Mouse (Mus musculus): ENCODE data around the gene Auts2. TPM values are rescaled to one million over a fixed set of nuclear protein-coding genes. Genes with fewer than 3 reads are reported as not detected.

The Auts2 gene
- polyA plus RNA-seq, 1 experiment from 2014 or later = 36.0 TPM

- peak overlapping the region; percentile 99 for H3K9ac ChIP-seq (ENCODE audit: low read length)
- no peak overlapping the region for H3K27ac ChIP-seq (ENCODE audit: low read depth, low read length)
- no peaks in the 10 kb centered on the region for H3K36me3 ChIP-seq (ENCODE audit: control insufficient read depth, insufficient read depth, low read length)
- ATAC-seq (ENCODE audit: low FRiP score) (no peak), DNase-seq (ENCODE audit: low spot score, missing footprints) (no peak)
- peaks cover 11% of the 10 kb centered on the region for H3K27me3 ChIP-seq (ENCODE audit: control insufficient read depth, insufficient read depth, low read length)
- H3K4me2 ChIP-seq = peak overlapping the region; percentile 81
- 12% methylated on average over 6 of the region's 6 CpGs for WGBS
- H3K9me3 ChIP-seq (ENCODE audit: control insufficient read depth, low read length) = no peaks in the 10 kb centered on the region
- H3K4me3 ChIP-seq (ENCODE audit: low read depth, low read length) = peak overlapping the region; percentile 91
- peaks cover 42% of the 10 kb centered on the region for H3K4me1 ChIP-seq (ENCODE audit: control insufficient read depth, insufficient read depth, low read length)
Observed at GRCm38 (mm10) chr5:131535752-131536151, 1007.4 kb downstream of the Auts2 start.

GRCm38 (mm10) chr5:131533815-131534214, 1009.3 kb downstream of the Auts2 start:
- H3K4me1 ChIP-seq (ENCODE audit: control insufficient read depth, insufficient read depth, low read length) = peaks cover 57% of the 10 kb centered on the region
- ATAC-seq (ENCODE audit: low FRiP score) (no peak), DNase-seq (ENCODE audit: low spot score, missing footprints) (no peak)
- no peaks in the 10 kb centered on the region for H3K36me3 ChIP-seq (ENCODE audit: control insufficient read depth, insufficient read depth, low read length)
- peak overlapping the region; percentile 24; the same call in 1 of the 2 replicates for H3K4me2 ChIP-seq
- no peak overlapping the region for H3K27ac ChIP-seq (ENCODE audit: low read depth, low read length)
- WGBS = 27% methylated on average over 3 of the region's 3 CpGs
- no peak overlapping the region for H3K4me3 ChIP-seq (ENCODE audit: low read depth, low read length)
- no peaks in the 10 kb centered on the region for H3K9me3 ChIP-seq (ENCODE audit: control insufficient read depth, low read length)
- no peak overlapping the region for H3K9ac ChIP-seq (ENCODE audit: low read length)
- no peaks in the 10 kb centered on the region for H3K27me3 ChIP-seq (ENCODE audit: control insufficient read depth, insufficient read depth, low read length)

GRCm38 (mm10) chr5:131531744-131532552, 1011.2 kb downstream of the Auts2 start:
- Histone ChIP-seq H3K27me3 (ENCODE audit: control insufficient read depth, insufficient read depth, low read length) (no peaks in the 10 kb centered on the region), H3K4me2 (peak overlapping the region; percentile 35), H3K27ac (ENCODE audit: low read depth, low read length) (no peak overlapping the region; the same call in 1 of the 2 replicates), H3K9me3 (ENCODE audit: control insufficient read depth, low read length) (no peaks in the 10 kb centered on the region), H3K4me3 (ENCODE audit: low read depth, low read length) (peak overlapping the region; percentile 13; the same call in 1 of the 2 replicates), H3K9ac (ENCODE audit: low read length) (no peak overlapping the region), H3K36me3 (ENCODE audit: control insufficient read depth, insufficient read depth, low read length) (no peaks in the 10 kb centered on the region), H3K4me1 (ENCODE audit: control insufficient read depth, insufficient read depth, low read length) (peaks cover 70% of the 10 kb centered on the region)
- ATAC-seq (ENCODE audit: low FRiP score) = peak; percentile 83
- DNase-seq (ENCODE audit: low spot score, missing footprints) = no peak
- 14% methylated on average over 15 of the region's 15 CpGs for WGBS

- DNase-seq (ENCODE audit: low spot score, missing footprints) = no peak
Observed at GRCm38 (mm10) chr5:131530828-131531227, 1012.3 kb downstream of the Auts2 start.

GRCm38 (mm10) chr5:131526666-131527065, 1016.5 kb downstream of the Auts2 start:
- Histone ChIP-seq H3K27me3 (ENCODE audit: control insufficient read depth, insufficient read depth, low read length) (no peaks in the 10 kb centered on the region), H3K27ac (ENCODE audit: low read depth, low read length) (no peak overlapping the region), H3K4me3 (ENCODE audit: low read depth, low read length) (no peak overlapping the region), H3K36me3 (ENCODE audit: control insufficient read depth, insufficient read depth, low read length) (no peaks in the 10 kb centered on the region), H3K4me2 (no peak overlapping the region), H3K9ac (ENCODE audit: low read length) (no peak overlapping the region), H3K9me3 (ENCODE audit: control insufficient read depth, low read length) (no peaks in the 10 kb centered on the region), H3K4me1 (ENCODE audit: control insufficient read depth, insufficient read depth, low read length) (peaks cover 58% of the 10 kb centered on the region)
- DNase-seq (ENCODE audit: low spot score, missing footprints) (no peak), ATAC-seq (ENCODE audit: low FRiP score) (no peak)
- WGBS = 19% methylated on average over 3 of the region's 3 CpGs

More at GRCm38 (mm10) chr5:131530828-131531227, 1012.3 kb downstream of the Auts2 start:
- WGBS = 28% methylated on average over 2 of the region's 2 CpGs
- H3K27ac ChIP-seq (ENCODE audit: low read depth, low read length) = no peak overlapping the region
- no peak overlapping the region for H3K9ac ChIP-seq (ENCODE audit: low read length)
- peaks cover 76% of the 10 kb centered on the region for H3K4me1 ChIP-seq (ENCODE audit: control insufficient read depth, insufficient read depth, low read length)
- no peaks in the 10 kb centered on the region for H3K9me3 ChIP-seq (ENCODE audit: control insufficient read depth, low read length)
- H3K4me3 ChIP-seq (ENCODE audit: low read depth, low read length) = no peak overlapping the region
- H3K27me3 ChIP-seq (ENCODE audit: control insufficient read depth, insufficient read depth, low read length) = no peaks in the 10 kb centered on the region
- peak overlapping the region; percentile 35; the same call in 1 of the 2 replicates for H3K4me2 ChIP-seq
- no peak for ATAC-seq (ENCODE audit: low FRiP score)
- no peaks in the 10 kb centered on the region for H3K36me3 ChIP-seq (ENCODE audit: control insufficient read depth, insufficient read depth, low read length)

DNA sequence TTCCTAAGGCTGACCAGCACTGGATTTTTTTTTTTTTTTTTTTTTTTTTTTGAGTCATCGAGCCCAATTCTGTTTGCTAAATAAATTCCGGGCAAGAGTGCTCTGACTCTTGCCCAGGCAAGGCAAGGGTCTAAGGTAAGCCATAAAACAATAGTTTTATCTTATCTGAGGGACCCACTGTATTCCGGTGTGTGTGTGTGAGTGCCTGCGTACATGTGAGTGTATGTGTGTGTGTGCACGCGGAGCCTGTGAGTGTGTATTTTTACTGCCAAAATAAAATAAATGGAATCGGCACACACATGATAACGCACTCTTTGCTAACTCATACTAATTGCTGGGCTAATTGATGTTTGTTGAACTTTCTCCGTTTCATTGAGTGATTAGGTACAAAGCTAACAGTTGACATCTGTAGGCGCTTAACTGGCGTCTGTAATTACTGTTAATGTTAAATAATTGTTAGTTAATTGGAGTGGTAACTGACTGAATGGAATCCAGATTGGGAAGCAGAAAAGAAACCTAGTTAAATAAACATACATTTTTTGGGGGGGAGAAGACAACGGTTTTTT, 1018.2 kb downstream of the Auts2 start:
- H3K27me3 ChIP-seq (ENCODE audit: control insufficient read depth, insufficient read depth, low read length) = no peaks in the 10 kb centered on the region
- H3K36me3 ChIP-seq (ENCODE audit: control insufficient read depth, insufficient read depth, low read length) = no peaks in the 10 kb centered on the region
- H3K27ac ChIP-seq (ENCODE audit: low read depth, low read length) = no peak overlapping the region
- no peak overlapping the region for H3K4me2 ChIP-seq
- 85% methylated on average over 12 of the region's 12 CpGs for WGBS
- no peak for ATAC-seq (ENCODE audit: low FRiP score)
- H3K9me3 ChIP-seq (ENCODE audit: control insufficient read depth, low read length) = no peaks in the 10 kb centered on the region
- H3K4me3 ChIP-seq (ENCODE audit: low read depth, low read length) = no peak overlapping the region
- no peak overlapping the region for H3K9ac ChIP-seq (ENCODE audit: low read length)
- H3K4me1 ChIP-seq (ENCODE audit: control insufficient read depth, insufficient read depth, low read length) = peaks cover 41% of the 10 kb centered on the region
- DNase-seq (ENCODE audit: low spot score, missing footprints) = no peak

DNA sequence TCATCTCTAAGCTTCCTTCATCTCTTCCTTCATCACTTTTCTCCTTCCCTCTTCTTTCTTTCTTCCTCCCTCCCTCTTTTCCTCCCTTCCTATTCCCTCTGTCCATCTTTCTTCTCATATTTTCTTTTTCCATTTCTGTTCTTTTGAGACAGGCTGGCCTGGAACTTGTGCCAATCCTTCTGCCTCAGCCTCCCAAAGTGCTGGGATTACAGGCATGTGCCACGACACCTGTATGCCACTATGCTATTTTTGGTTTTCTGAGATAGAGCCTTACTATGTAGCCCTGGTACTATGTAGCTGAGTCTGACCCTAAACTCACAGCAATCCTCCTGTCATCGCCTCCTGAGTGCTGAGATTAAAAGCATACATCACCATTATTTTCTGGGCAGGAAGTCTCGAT, 1023.6 kb downstream of the Auts2 start:
- no peak for ATAC-seq (ENCODE audit: low FRiP score)
- DNase-seq (ENCODE audit: low spot score, missing footprints) = no peak
- H3K4me2 ChIP-seq = no peak overlapping the region
- H3K4me1 ChIP-seq (ENCODE audit: control insufficient read depth, insufficient read depth, low read length) = peaks cover 19% of the 10 kb centered on the region
- no peaks in the 10 kb centered on the region for H3K27me3 ChIP-seq (ENCODE audit: control insufficient read depth, insufficient read depth, low read length)
- no peaks in the 10 kb centered on the region for H3K9me3 ChIP-seq (ENCODE audit: control insufficient read depth, low read length)
- H3K36me3 ChIP-seq (ENCODE audit: control insufficient read depth, insufficient read depth, low read length) = no peaks in the 10 kb centered on the region
- WGBS = 94% methylated on average over 3 of the region's 3 CpGs
- H3K9ac ChIP-seq (ENCODE audit: low read length) = no peak overlapping the region
- H3K4me3 ChIP-seq (ENCODE audit: low read depth, low read length) = no peak overlapping the region
- no peak overlapping the region for H3K27ac ChIP-seq (ENCODE audit: low read depth, low read length)

- 83% methylated on average over 4 of the region's 4 CpGs for WGBS
- peaks cover 15% of the 10 kb centered on the region for H3K4me1 ChIP-seq (ENCODE audit: control insufficient read depth, insufficient read depth, low read length)
- H3K27ac ChIP-seq (ENCODE audit: low read depth, low read length) = no peak overlapping the region
- DNase-seq (ENCODE audit: low spot score, missing footprints) (no peak), ATAC-seq (ENCODE audit: low FRiP score) (no peak)
- no peaks in the 10 kb centered on the region for H3K9me3 ChIP-seq (ENCODE audit: control insufficient read depth, low read length)
- no peaks in the 10 kb centered on the region for H3K36me3 ChIP-seq (ENCODE audit: control insufficient read depth, insufficient read depth, low read length)
- no peak overlapping the region for H3K4me2 ChIP-seq
- H3K27me3 ChIP-seq (ENCODE audit: control insufficient read depth, insufficient read depth, low read length) = no peaks in the 10 kb centered on the region
- H3K9ac ChIP-seq (ENCODE audit: low read length) = no peak overlapping the region
- H3K4me3 ChIP-seq (ENCODE audit: low read depth, low read length) = no peak overlapping the region
Observed at GRCm38 (mm10) chr5:131517677-131518076, 1025.5 kb downstream of the Auts2 start.

- ATAC-seq (ENCODE audit: low FRiP score) = peak; percentile 56
- H3K27ac ChIP-seq (ENCODE audit: low read depth, low read length) = no peak overlapping the region
- WGBS = 20% methylated on average over 14 of the region's 14 CpGs
- no peak overlapping the region for H3K4me3 ChIP-seq (ENCODE audit: low read depth, low read length)
- no peaks in the 10 kb centered on the region for H3K27me3 ChIP-seq (ENCODE audit: control insufficient read depth, insufficient read depth, low read length)
- peaks cover 15% of the 10 kb centered on the region for H3K4me1 ChIP-seq (ENCODE audit: control insufficient read depth, insufficient read depth, low read length)
- H3K4me2 ChIP-seq = no peak overlapping the region
- no peak for DNase-seq (ENCODE audit: low spot score, missing footprints)
- H3K36me3 ChIP-seq (ENCODE audit: control insufficient read depth, insufficient read depth, low read length) = no peaks in the 10 kb centered on the region
- no peaks in the 10 kb centered on the region for H3K9me3 ChIP-seq (ENCODE audit: control insufficient read depth, low read length)
- H3K9ac ChIP-seq (ENCODE audit: low read length) = no peak overlapping the region
Observed at GRCm38 (mm10) chr5:131515707-131516407, 1027.3 kb downstream of the Auts2 start.

Data from midbrain, embryonic 11.5 days (tissue).